Mouse (Mus musculus) liver, embryonic 14.5 days (tissue): ENCODE results near the gene Rtn1. TPM values are rescaled to one million over a fixed set of nuclear protein-coding genes. Genes with fewer than 3 reads are reported as not detected.

Source experiments
- ATAC-seq: fragments of 200-750 bp; cut with Nextera tagmentation; 2 replicates; pipeline ENCODE4 v1.8.0; 2017; ENCODE audit warnings: moderate number of reproducible peaks, mild to moderate bottlenecking, moderate library complexity; ENCODE audit not compliant: insufficient read depth
- DNase-seq, 3 experiments: peaks; one replicate each; pipeline ENCODE4 v3.0.0-alpha.2; 2012 to 2013; ENCODE audit warnings: low read depth in 3 of 3, low spot score in 3 of 3
- H3K27ac ChIP-seq: fragments of 300-500 bp; sonication (generic); 2 replicates; pipeline ENCODE4 v1.5.1; 2014; ENCODE audit warnings: moderate library complexity, mild to moderate bottlenecking, control low read depth, inconsistent platforms
- H3K27me3 ChIP-seq: fragments of 300-500 bp; sonication (generic); 2 replicates; pipeline ENCODE4 v1.6.1; 2014; ENCODE audit warnings: mild to moderate bottlenecking, low read length, moderate library complexity; ENCODE audit not compliant: control insufficient read depth, insufficient read depth
- H3K36me3 ChIP-seq: fragments of 300-500 bp; sonication (generic); replicated peaks from 2 replicates; pipeline ENCODE4 v1.6.1; 2014; ENCODE audit warnings: low read depth; ENCODE audit not compliant: control insufficient read depth, insufficient read depth
- H3K4me1 ChIP-seq, 2 experiments: fragments of 200-500 bp in 1 of 2; fragments of 300-500 bp in 1 of 2; sonication (generic) in 1 of 2; replicated peaks; 2 replicates each; pipeline ENCODE4 v1.6.1; 2012 to 2014; ENCODE audit warnings: antibody characterized with exemption in 1 of 2, inconsistent platforms in 1 of 2, low read length in 1 of 2; ENCODE audit not compliant: control insufficient read depth in 2 of 2, insufficient read depth in 2 of 2
- H3K4me2 ChIP-seq: fragments of 300-500 bp; sonication (generic); 2 replicates; pipeline ENCODE4 v1.6.1; 2014; ENCODE audit warnings: low read depth, mild to moderate bottlenecking, control low read depth, moderate library complexity
- H3K4me3 ChIP-seq, 2 experiments: fragments of 200-500 bp in 1 of 2; fragments of 300-500 bp in 1 of 2; sonication (generic) in 1 of 2; 2 replicates each; pipeline ENCODE4 v1.5.1; 2012 to 2014; ENCODE audit warnings: low read depth in 2 of 2, low read length in 2 of 2, mild to moderate bottlenecking in 2 of 2, control low read depth in 1 of 2, inconsistent platforms in 1 of 2, moderate library complexity in 1 of 2; ENCODE audit not compliant: insufficient read depth in 1 of 2
- H3K9ac ChIP-seq: fragments of 300-500 bp; sonication (generic); replicated peaks from 2 replicates; pipeline ENCODE4 v1.6.1; 2014; ENCODE audit warnings: mild to moderate bottlenecking, control low read depth, moderate library complexity
- H3K9me3 ChIP-seq: fragments of 300-500 bp; sonication (generic); 2 replicates; pipeline ENCODE4 v1.6.1; 2016; ENCODE audit warnings: low read length, mixed read lengths; ENCODE audit not compliant: control insufficient read depth
- CTCF ChIP-seq: IDR thresholded peaks from 2 replicates; pipeline ENCODE4 v1.5.1; 2016; ENCODE audit warnings: antibody characterized with exemption, low read depth, control low read depth
- EP300 ChIP-seq: IDR thresholded peaks from 2 replicates; pipeline ENCODE4 v1.6.1; 2016; ENCODE audit warnings: antibody characterized with exemption, low read depth
- WGBS: fragments of 180-500 bp; shearing (Covaris S2); extraction: QIAGEN DNeasy Blood & Tissue Kit; methylation state at CpG from one replicate; pipeline ENCODE4 v1.1.7; 2014; ENCODE audit not compliant: insufficient replicate concordance; 5-methylcytosine and 5-hydroxymethylcytosine counted together
- polyA plus RNA-seq, 2 experiments: library from polyadenylated mRNA; depleted of rRNA in 1 of 2; stranded (reverse) in 1 of 2; unstranded in 1 of 2; fragments of >200 nt; fragmentation: Nextera tagmentation in 1 of 2; extraction: Ambion mirVana in 1 of 2; gene quantifications; 2 replicates each; pipeline versions ENCODE4 v1.2.1 to v1.2.3; 2012 to 2014

Rtn1 gene
- polyA plus RNA-seq, 2 experiments: 0.63 to 1.5 TPM

GRCm38 (mm10) chr12:72408111-72408891, 553 bp downstream of the Rtn1 start:
- Histone ChIP-seq H3K36me3 (no peaks in the 10 kb centered on the region), H3K27me3 (peaks cover 31% of the 10 kb centered on the region), H3K4me2 (peak overlapping the region; percentile 52), H3K4me1 (no peaks in the 10 kb centered on the region), H3K9me3 (no peaks in the 10 kb centered on the region), H3K4me3 (peak overlapping the region; percentile 40 to 45), H3K9ac (no peak overlapping the region), H3K27ac (no peak overlapping the region)
- under 1% methylated on average over 60 of the region's 63 CpGs for WGBS
- DNase-seq (no peak), ATAC-seq (no peak)
- TF ChIP-seq CTCF (no peak), EP300 (no peak)

- under 1% methylated on average over 17 of the region's 17 CpGs for WGBS
- no peak for TF ChIP-seq EP300
- no peak for TF ChIP-seq CTCF
- peaks cover 31% of the 10 kb centered on the region for H3K27me3 ChIP-seq
- H3K9me3 ChIP-seq: no peaks in the 10 kb centered on the region
- H3K4me2 ChIP-seq: peak overlapping the region; percentile 52
- H3K27ac ChIP-seq: no peak overlapping the region
- no peak for DNase-seq
- H3K9ac ChIP-seq: no peak overlapping the region
- no peaks in the 10 kb centered on the region for H3K4me1 ChIP-seq
- H3K4me3 ChIP-seq: peak overlapping the region; percentile 11 to 45; a peak in 3 of 4 replicates
- no peaks in the 10 kb centered on the region for H3K36me3 ChIP-seq
- no peak for ATAC-seq
These were observed 1.1 kb downstream of the Rtn1 start for GRCm38 (mm10) chr12:72407721-72408110.

- no peaks in the 10 kb centered on the region for H3K9me3 ChIP-seq
- H3K36me3 ChIP-seq: no peaks in the 10 kb centered on the region
- ATAC-seq (no peak), DNase-seq (no peak)
- peak overlapping the region; percentile 8; the same call in 1 of the 2 replicates for H3K4me2 ChIP-seq
- no peaks in the 10 kb centered on the region for H3K4me1 ChIP-seq
- peaks cover 31% of the 10 kb centered on the region for H3K27me3 ChIP-seq
- no peak overlapping the region for H3K4me3 ChIP-seq
- no peak for TF ChIP-seq CTCF
- H3K27ac ChIP-seq: no peak overlapping the region
- no peak overlapping the region for H3K9ac ChIP-seq
- WGBS: 17% methylated on average over 11 of the region's 11 CpGs
These were observed 1.7 kb downstream of the Rtn1 start for GRCm38 (mm10) chr12:72407146-72407545.

- TF ChIP-seq CTCF: no peak
- TF ChIP-seq EP300: no peak
- Histone ChIP-seq H3K36me3 (no peaks in the 10 kb centered on the region), H3K4me1 (no peaks in the 10 kb centered on the region), H3K9me3 (no peaks in the 10 kb centered on the region), H3K4me2 (no peak overlapping the region), H3K27ac (no peak overlapping the region), H3K9ac (no peak overlapping the region), H3K27me3 (peaks cover 31% of the 10 kb centered on the region), H3K4me3 (no peak overlapping the region)
- 48% methylated on average over 5 of the region's 5 CpGs for WGBS
- DNase-seq (no peak), ATAC-seq (no peak)
These were observed 3.8 kb downstream of the Rtn1 start for GRCm38 (mm10) chr12:72405031-72405430.

GRCm38 (mm10) chr12:72393046-72393805, 15.6 kb downstream of the Rtn1 start:
- Histone ChIP-seq H3K27ac (no peak overlapping the region), H3K27me3 (no peaks in the 10 kb centered on the region), H3K9me3 (no peaks in the 10 kb centered on the region), H3K9ac (no peak overlapping the region), H3K4me3 (no peak overlapping the region), H3K36me3 (no peaks in the 10 kb centered on the region), H3K4me1 (0 out of 4 replicates have a peak, but pooled peaks cover 0 to 2% of the 10 kb centered on the region in 2 experiments), H3K4me2 (no peak overlapping the region)
- no peak for ATAC-seq
- no peak for DNase-seq
- TF ChIP-seq CTCF (no peak), EP300 (no peak)
- 48% methylated on average over 13 of the region's 13 CpGs for WGBS
